Mouse (Mus musculus): ENCODE data around the gene Cwh43.
"Not testable (repeated sequence)": the region's sequence is repeated elsewhere in the genome, so short reads cannot be mapped to it uniquely, and the experiment has no call there.

Cwh43 gene

DNA sequence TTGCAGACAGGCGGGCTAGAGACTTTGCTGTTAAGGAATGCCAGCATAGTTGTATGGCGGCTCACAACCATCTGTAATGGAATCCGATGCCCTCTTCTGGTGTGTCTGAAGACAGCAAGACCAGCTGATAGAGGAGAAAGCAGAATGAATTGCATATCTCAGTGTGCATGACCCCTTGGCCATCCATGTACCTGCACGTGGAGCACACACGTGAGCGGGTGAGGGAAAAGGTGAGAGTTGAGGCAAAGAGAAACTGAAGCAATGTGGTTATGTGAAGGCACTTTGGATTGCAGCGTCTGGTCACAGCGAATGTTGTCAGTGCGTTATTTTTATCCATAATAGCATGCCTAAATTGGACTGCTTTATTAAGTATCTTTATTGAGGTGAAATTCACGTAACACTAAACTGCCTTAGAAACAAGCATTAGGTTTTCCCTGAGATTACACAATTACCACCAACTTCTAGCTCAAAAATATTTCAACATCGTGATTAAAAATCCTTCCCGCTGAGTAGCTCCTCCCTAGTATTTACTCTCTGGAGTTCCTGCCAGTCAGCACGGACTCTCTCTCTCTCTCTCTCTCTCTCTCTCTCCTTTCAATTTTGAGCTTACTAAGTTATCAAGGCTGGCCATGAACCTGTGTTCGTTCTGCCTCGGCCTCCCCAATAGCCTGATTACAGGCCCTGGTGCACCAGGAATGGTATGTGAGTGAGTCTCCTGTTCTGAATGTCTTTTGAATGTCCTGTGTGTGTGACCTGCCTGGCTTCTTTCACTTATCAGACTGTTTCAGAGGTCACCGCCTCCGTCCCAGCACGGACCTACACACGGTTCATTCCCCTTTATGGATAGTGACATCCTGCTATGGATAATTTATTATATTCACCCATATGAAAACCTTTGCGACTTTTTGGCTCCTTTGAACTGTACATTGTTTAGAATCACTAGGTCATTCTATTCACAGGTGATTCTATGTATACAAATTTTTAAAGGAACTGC, 68.8 kb downstream of the Cwh43 start:
- no peak for DNase-seq (ENCODE audit: low read depth)

DNA sequence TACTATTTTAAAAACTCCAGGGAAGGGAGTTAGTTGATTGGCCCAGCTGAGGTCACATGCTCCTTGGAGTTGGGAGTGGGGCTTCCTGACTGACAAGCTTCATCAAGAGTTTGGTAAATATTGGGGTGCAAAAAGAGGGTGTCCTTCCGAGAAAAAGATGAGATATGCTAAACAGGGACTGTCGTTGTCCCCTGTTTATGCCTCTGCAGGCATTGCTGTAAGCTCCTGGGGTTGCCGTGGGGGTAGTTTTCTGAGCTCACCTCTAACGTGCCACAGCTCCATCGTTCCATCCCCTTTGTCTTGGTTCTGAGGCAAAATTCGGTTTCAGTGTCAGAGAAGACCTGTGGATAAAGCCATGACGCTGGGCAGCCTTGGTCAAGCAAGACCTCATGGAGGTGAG, 74.8 kb downstream of the Cwh43 start, which contains the start of gene Dcun1d4:
Gene Dcun1d4, plus strand, starts transcription at position 301 of the 400 bp plus-strand sequence.
- no peak for DNase-seq (ENCODE audit: low read depth)

DNA sequence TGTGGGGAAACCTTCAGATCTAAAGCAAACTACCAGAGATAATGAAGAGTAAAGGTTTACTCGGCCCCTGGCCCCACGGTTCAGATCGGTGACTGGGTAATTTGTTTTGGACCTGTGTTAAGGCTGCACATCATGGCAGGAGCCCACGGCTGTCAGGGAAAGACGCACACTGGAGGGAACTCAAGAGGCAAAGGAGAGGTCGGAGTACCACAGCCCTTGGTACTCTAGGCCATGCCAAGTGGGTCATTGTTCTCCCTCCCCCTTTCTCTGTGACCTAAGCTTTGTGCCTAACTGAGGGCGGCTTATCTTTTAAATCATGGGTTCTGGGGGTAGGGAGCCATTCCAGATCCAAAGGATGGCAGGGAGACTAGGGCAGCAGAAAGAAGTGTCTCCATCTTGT, 75.5 kb downstream of the Cwh43 start:
- DNase-seq (ENCODE audit: low read depth), result no peak

DNA sequence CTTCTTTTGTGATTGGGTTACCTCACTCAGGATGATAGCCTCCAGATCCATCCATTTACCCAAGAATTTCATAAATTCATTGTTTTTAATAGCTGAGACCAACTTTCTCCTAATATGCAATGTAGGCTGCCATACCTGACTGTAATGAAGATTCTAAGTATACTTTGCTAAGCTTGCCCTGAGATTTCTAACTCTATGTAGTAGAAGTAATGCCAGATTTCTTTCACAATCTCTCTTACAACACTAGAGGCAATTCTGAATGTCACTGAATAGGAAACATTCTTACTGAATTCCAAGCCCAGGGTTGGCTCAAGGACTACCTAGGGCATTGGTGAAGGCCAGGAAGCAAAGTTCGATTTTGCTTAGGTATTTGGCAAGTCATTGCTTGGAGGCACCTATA, 76.5 kb downstream of the Cwh43 start:
- DNase-seq (ENCODE audit: low read depth), result not testable (repeated sequence)

DNA sequence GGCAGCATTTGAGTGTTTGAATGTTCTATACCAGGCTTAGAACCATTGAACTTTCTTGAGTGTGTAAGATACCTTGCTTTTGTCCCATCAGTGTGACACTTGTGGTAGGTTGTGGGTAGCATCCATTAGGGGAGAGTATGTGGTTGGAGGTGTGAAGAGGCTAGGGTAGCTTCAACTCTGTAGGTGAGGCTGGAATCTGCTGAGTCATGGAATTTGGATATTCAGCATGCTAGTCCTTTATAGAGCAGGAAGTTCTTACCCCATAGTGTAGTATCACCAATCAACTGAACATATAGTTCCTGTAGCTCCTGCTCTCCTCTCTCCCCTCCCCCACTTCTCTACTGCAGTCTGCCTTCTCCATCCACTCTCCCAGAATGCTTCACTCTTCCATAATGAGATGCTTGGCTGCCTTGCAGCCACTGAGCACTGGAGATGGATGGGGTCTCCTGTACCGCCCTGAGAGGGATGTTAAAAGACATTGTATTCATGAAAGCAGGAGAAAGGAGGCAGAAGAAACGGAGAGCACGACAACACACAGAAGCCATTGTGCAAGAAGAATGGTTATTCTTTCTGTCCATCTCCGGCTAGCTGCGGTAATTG, 78.2 kb downstream of the Cwh43 start:
- DNase-seq (ENCODE audit: low read depth), result no peak

DNA sequence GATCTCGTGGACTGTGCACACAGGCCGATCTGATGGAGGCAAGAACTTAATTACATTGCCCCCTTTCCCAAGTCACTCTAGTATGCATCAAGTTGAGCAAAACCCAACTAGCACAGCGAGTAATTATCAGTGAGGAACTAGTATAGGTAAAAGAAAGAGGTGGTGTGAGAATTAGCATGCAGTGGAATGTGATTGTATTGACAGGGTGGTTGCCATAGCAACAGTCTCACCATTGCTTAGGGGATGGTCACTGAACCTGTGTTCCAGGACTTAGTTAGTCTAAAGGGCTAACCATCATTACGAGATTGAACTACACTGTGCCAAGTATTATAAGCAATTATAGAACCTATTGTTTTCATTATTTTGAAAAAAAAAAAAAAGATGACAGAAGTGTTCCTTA, 80.6 kb downstream of the Cwh43 start:
- DNase-seq (ENCODE audit: low read depth), result no peak

DNA sequence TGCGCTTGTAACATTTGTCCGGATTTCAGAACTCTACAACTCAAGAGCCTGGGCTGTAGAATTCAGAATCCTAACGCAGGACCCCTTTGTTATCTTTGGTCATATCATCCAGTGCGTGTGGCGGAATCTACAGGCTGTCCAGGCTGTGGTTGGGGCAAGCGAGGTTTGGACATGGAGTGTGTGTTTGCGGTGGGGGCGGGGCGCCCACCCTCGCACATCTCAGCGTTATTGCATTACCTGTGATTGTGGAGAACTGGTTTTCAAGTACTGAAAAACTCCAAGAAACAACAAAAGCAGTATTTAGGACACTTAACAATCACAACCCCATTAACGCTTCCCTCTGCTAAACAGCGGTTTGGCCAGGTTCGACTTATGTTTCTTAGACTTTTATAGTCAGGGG, 84.0 kb downstream of the Cwh43 start:
- DNase-seq (ENCODE audit: low read depth), result peak; percentile 8

DNA sequence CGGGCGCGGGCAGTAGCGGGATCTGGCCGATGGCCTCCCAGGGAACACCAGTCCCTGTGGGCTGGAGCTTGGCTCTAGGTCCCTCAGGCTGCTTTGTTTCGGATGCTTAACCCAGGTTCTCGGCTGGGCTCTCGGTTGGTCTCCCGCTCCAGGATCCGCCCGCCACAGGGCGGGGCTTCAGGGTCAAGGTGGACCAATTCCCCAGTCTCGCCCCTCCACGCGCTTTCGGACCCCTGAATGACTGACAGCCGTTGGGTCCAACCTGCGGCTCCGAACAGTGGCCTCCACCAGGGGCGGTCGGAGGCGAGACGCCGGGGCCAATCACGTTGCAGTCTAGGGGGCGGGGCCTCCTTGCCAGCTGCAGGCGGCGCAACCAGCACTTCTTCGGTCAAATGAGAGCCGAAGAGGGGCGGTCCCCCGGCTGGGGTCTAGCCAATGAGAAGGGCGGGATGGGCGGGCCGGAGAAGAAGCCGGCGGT, 84.8 kb downstream of the Cwh43 start:
- DNase-seq (ENCODE audit: low read depth), result peak; percentile 100

DNA sequence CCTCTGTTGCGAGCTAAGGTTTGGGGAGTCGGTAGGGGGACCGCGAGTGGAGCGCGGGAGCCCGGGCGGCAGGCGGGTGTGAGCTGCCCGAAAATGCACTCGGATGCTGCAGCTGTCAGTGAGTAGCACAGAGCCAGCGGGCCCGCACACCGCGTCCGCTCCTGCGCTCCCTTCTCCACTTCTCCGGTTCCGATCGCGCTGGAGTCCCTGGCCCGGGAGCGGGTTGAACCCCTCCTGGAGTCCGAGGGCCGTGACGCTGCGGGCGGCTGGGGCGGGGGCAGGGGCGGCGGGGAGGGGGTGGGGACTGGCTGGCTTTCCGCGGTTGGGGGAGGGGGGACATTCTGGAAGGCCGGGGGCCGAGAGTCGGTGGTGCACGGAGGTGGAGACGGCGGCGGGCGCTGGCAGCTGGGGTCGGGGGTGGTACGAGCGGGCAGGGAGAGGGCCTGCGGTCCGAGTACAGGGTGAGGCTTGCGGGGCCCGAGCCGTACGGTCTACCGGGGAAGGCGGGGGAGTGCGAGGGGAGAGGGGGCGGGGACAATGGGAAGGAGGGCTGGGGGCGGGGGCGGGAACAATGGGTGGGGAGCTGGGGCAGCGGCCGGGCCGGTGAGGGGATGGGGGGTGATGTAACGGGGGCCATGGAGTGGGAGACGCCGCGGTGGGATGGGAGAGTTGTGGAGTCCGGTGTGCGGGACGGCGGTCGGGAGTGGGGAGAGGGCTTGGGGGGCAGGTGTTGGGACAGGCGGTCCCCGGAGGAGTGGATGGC, 85.4 kb downstream of the Cwh43 start:
- DNase-seq (ENCODE audit: low read depth), result peak; percentile 43

DNA sequence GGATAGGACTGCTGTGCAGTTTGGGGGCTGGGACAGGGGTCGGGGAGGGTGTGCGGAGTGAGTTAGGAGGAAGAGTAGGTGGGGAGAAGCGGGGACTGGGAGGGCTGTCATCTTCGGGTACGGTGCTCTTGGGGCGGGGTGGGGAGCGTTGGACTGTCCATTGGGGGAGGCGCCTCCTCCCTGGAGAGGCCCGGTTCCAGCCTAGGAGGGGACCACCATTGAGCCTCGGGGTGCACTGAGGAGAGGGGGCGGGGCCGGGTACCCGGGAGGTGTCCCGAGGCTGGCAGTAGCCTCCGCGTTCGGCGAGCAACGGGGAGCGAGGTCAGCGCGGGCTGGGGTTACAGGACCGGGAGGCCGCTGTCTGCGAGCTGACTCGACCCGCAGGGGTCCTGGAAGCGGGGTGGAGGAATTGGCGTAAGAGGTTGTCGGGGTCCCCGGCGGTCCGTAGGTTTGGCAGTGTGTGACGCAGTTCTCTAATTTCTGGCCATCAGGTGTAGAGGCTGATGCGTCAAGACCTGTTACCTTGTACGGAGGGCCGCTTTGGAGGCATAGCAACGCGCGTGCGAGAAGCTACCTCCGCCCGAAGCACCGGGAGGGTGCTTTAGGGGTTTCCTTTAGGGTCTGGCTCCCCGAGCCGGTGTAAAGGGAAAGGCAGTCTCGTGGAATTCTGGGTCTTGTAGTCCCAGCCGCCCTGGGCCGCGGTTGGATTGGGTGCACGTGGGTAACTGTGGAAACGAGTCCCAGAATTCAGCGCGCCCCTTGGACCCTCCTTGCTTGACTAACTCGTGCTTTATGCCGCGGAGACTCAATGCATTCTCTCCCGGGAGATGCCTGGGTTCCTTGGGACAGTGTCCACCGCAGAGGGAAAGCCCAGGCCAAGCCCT, 86.2 kb downstream of the Cwh43 start:
- DNase-seq (ENCODE audit: low read depth), result peak; percentile 93

DNA sequence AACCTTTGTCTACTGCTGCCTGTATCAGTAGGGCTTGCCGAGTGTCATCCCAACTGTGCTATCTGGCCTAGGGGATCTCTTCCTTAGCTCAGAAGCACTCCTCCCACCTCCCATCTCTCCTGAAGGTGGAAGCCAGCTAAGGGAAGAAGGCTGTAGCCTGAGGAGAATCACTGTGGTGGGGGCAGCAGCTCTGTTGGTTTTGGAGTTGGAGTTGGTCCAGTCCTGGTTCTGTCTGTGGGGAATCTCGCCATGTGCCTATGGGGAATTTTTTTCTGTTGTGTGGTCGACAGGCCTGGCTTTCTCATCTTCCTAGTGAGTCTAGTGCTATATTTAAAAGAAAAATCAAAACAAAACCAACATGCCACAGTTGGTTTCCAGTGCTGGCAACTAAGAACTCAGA, 91.5 kb downstream of the Cwh43 start:
- no peak for DNase-seq (ENCODE audit: low read depth)

DNA sequence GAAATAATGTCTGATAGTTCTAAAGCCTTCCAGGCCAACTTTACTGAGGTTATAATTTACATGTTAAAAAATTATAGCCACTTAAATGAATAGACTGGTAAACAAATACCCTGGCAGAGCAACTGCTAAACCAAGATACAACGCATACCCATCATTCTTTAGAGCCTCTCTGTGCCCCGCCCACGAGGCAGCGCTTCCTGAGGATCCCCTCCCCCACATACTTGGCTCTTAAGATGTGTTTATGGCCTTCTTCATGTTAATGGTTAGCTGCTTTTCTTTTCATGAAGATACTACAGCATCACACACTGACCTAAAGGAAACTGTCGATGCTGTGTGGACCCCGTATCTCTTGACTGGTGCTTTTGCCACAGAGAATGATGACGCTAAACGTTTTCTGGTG, 92.7 kb downstream of the Cwh43 start:
- no peak for DNase-seq (ENCODE audit: low read depth)

DNA sequence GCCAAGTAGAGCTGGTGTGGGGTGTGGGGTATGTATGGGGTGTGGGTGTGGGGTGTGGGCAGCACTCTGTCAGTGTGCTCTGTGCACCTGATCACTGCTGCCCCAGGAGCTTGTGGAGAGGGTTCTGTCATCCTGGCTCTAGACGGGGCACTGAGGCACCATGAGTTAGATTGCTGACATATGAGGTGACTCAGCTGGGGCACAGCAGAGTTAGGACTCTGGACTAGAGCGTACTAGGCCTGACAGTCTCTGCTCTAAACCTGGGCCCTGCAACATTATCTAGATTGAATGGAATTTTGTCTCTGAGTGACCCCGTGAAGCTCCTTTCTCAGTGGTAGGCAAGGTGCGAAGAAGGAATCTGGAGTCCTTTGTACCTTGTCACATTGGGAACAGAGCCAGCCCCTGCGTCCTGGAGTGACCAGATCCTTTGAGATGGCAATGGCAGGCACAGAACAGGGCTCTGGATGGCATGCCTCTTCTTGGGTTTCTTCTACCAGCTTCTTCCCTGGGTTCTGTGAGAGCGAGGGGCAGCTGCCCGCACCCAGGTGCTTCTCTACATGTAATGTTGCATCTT, 95.1 kb downstream of the Cwh43 start:
- no peak for DNase-seq (ENCODE audit: low read depth)

DNA sequence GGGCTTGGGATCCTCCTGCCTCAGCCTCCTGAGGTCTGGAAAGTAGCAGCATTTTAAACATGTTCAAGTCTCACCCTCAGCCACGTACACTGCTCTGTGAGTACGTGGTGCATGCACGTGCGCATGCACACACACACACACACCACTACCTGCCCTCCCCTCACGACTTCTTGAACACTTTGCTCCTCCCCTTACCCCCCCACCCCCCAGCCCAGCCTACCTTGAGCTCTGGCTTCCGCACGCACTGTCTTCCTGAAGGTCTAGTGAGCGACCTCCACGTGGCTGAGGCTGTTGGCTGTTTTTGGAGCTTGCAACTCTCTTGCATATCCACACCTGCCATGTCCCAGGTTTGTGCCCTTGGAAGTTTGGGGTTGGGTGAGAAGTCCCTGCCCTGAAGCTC, 96.5 kb downstream of the Cwh43 start:
- DNase-seq (ENCODE audit: low read depth), result no peak

Measured in NIH3T3 (cell line).